Mouse (Mus musculus): ENCODE data around the gene Gm11060.

DNA sequence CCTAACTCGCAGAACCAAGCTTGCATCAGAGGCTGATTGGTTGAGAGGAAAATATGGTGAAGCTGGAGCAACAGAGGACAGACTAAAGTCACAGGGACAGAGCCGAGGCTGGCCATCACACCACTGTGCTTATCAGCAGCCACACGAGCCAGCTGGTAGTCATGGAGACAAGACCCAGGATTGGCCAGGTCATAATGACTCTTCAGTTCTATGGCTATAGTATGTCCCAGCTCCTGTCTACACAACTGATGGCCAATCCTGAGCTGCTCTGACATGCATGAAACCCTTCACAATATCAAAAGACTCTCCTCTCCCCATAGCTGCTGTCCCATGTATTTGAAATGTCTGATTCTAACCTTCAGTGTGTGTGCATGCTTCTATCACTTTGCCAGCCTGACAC is 3.8 kb upstream of the Gm11060 start:
- TF ChIP-seq CTCF (IDR thresholded peaks at IDR 0.05; ENCODE audit: control insufficient read depth, insufficient read depth, insufficient read length) (no peak), FOSL1 (IDR thresholded peaks at IDR 0.05; ENCODE audit: insufficient read depth, low read length, poor library complexity, severe bottlenecking) (no peak), USF1 (IDR thresholded peaks at IDR 0.05; ENCODE audit: low read depth) (no peak), CEBPB (IDR thresholded peaks at IDR 0.05; ENCODE audit: low read depth) (no peak), MYOD1 (IDR thresholded peaks at IDR 0.05; ENCODE audit: control insufficient read depth, insufficient read length, low read depth) (no peak), MAX (IDR thresholded peaks at IDR 0.05) (no peak), MYOG (IDR thresholded peaks at IDR 0.05; ENCODE audit: control insufficient read depth, extremely low read depth, insufficient read length) (no peak)
